Mouse (Mus musculus): ENCODE measurements at regions not wholly inside any gene's neighbourhood (a gene's known extent, or its start where the extent isn't known, plus 50 kb on each side); places are given as distances from the start of the nearest gene placed in this dataset.

- no peak for DNase-seq (ENCODE audit: low spot score in 2 of 2)
Observed at GRCm38 (mm10) chr15:96182313-96182712, 105.0 kb upstream of the Arid2 start.

- DNase-seq (ENCODE audit: low spot score in 2 of 2) = no peak
Observed at GRCm38 (mm10) chr15:96183069-96183468, 104.2 kb upstream of the Arid2 start.

- DNase-seq (ENCODE audit: low spot score in 2 of 2) = no peak
Observed at GRCm38 (mm10) chr15:96184666-96185065, 102.7 kb upstream of the Arid2 start.

GRCm38 (mm10) chr15:96185429-96185828 lies 101.9 kb upstream of the Arid2 start:
- no peak for DNase-seq (ENCODE audit: low spot score in 2 of 2)

- DNase-seq (ENCODE audit: low spot score in 2 of 2) = no peak
Observed at GRCm38 (mm10) chr15:96185901-96186300, 101.4 kb upstream of the Arid2 start.

GRCm38 (mm10) chr15:96189551-96189950 lies 97.8 kb upstream of the Arid2 start:
- DNase-seq (ENCODE audit: low spot score in 2 of 2) = no peak

- no peak for DNase-seq (ENCODE audit: low spot score in 2 of 2)
Observed at GRCm38 (mm10) chr15:96197413-96197812, 89.9 kb upstream of the Arid2 start.

- no peak for DNase-seq (ENCODE audit: low spot score in 2 of 2)
Observed at GRCm38 (mm10) chr15:96197932-96198331, 89.4 kb upstream of the Arid2 start.

GRCm38 (mm10) chr15:96201273-96201672 lies 86.0 kb upstream of the Arid2 start:
- no peak for DNase-seq (ENCODE audit: low spot score in 2 of 2)

GRCm38 (mm10) chr15:96201701-96202460 lies 85.4 kb upstream of the Arid2 start:
- DNase-seq (ENCODE audit: low spot score in 2 of 2) = no peak

GRCm38 (mm10) chr15:96204187-96204586 lies 83.1 kb upstream of the Arid2 start:
- no peak for DNase-seq (ENCODE audit: low spot score in 2 of 2)

GRCm38 (mm10) chr15:96204623-96205022 lies 82.7 kb upstream of the Arid2 start:
- no peak for DNase-seq (ENCODE audit: low spot score in 2 of 2)

- no peak for DNase-seq (ENCODE audit: low spot score in 2 of 2)
Observed at GRCm38 (mm10) chr15:96210721-96211400, 76.5 kb upstream of the Arid2 start.

- DNase-seq (ENCODE audit: low spot score in 2 of 2) = no peak
Observed at GRCm38 (mm10) chr15:96213541-96214312, 73.6 kb upstream of the Arid2 start.

GRCm38 (mm10) chr15:96217896-96218295 lies 69.4 kb upstream of the Arid2 start:
- no peak for DNase-seq (ENCODE audit: low spot score in 2 of 2)

GRCm38 (mm10) chr15:96219746-96220145 lies 67.6 kb upstream of the Arid2 start:
- no peak for DNase-seq (ENCODE audit: low spot score in 2 of 2)

- no peak for DNase-seq (ENCODE audit: low spot score in 2 of 2)
Observed at GRCm38 (mm10) chr15:96231969-96232368, 55.3 kb upstream of the Arid2 start.

- DNase-seq (ENCODE audit: low spot score in 2 of 2) = no peak
Observed at GRCm38 (mm10) chr15:96233113-96233512, 54.2 kb upstream of the Arid2 start.

- no peak for DNase-seq (ENCODE audit: low spot score in 2 of 2)
Observed at GRCm38 (mm10) chr15:96234783-96235182, 52.5 kb upstream of the Arid2 start.

Data from layer of hippocampus, postnatal 14 days (tissue).